Mouse (Mus musculus) E14TG2a.4 (cell line): ENCODE results near the gene Tshz3.

Experiments used
- CTCF ChIP-seq: conservative IDR thresholded peaks from 2 replicates; pipeline ENCODE4 v1.5.1; 2014; ENCODE audit warnings: low read length
- POU5F1 ChIP-seq: IDR thresholded peaks from 2 replicates; pipeline ENCODE4 v1.6.1; 2014; ENCODE audit warnings: low read length, borderline replicate concordance

DNA sequence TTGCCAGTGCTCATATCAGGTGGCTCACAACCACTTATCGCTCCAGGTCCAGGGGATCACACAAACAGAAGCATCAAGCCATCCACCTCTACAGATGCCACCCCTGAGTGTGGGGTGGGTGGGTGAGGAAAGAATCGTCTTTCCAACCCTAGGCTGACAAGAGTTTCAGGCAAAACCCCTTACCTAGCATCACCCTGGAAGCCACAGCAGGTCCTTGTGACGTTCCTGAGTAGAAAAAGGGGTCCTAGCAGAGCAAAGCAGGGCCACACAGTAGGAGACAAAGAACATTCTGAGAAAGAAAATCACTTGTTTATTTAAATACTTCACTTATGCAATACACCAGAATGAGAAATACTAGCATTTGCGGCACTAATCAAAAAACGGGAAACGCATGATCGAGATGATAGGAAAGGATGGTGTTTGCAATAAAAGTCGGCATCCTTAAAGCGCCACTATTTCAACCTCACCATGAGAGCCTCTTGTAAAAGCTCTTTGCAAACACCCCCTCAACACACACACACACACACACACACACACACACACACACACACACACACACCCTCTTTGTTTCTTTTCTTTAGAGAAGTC, 18.8 kb upstream of the Tshz3 start:
- TF ChIP-seq CTCF (no peak), POU5F1 (no peak)
